Mouse (Mus musculus) CH12.LX (cell line): Measurements from ENCODE around the gene Fen1.

Experiments
- CTCF ChIP-seq, 2 experiments: IDR thresholded peaks in 1 of 2; conservative IDR thresholded peaks in 1 of 2; 2 replicates each; pipeline ENCODE4 v1.5.1; 2011 to 2012; ENCODE audit warnings: low read depth in 2 of 2, low read length in 2 of 2, improper control_type of control experiment in 1 of 2, inconsistent platforms in 1 of 2, mild to moderate bottlenecking in 1 of 2, moderate library complexity in 1 of 2
- GABPA ChIP-seq: IDR thresholded peaks from 2 replicates; pipeline ENCODE4 v1.6.1; 2012; ENCODE audit warnings: low read depth, low read length, improper control_type of control experiment, inconsistent platforms; ENCODE audit not compliant: insufficient replicate concordance
- POLR2AphosphoS2 ChIP-seq: IDR thresholded peaks from 2 replicates; pipeline ENCODE4 v1.6.1; 2011; ENCODE audit warnings: low read depth, low read length, improper control_type of control experiment

GRCm38 (mm10) chr19:10224637-10225453 is 20.9 kb upstream of the Fen1 start:
- TF ChIP-seq CTCF (conservative IDR thresholded peaks at IDR 0.05 in 1 of 2, IDR thresholded peaks at IDR 0.05 in 1 of 2; ENCODE audit: low read depth in 2 of 2, low read length in 2 of 2) = 0 out of 4 replicates have a peak, but pooled peaks of 1 of the 2 experiments have one; percentile 3
- TF ChIP-seq GABPA = no peak
- TF ChIP-seq POLR2AphosphoS2 = no peak
